Mouse (Mus musculus) lung, embryonic 14.5 days (tissue): ENCODE measurements at regions not wholly inside any gene's neighbourhood (a gene's known extent, or its start where the extent isn't known, plus 50 kb on each side); places are given as distances from the start of the nearest gene placed in this dataset.

Experiments used
- ATAC-seq: fragments of 200-750 bp; cut with Nextera tagmentation; 2 replicates; pipeline ENCODE4 v1.8.0; 2017; ENCODE audit warnings: mild to moderate bottlenecking, moderate TSS enrichment, moderate library complexity; ENCODE audit not compliant: insufficient read depth
- DNase-seq: peaks from one replicate; pipeline ENCODE4 v3.0.0-alpha.2; 2015
- H3K27ac ChIP-seq: fragments of 300-500 bp; sonication (generic); 2 replicates; pipeline ENCODE4 v1.5.1; 2014; ENCODE audit warnings: low read depth, mild to moderate bottlenecking, moderate library complexity
- H3K27me3 ChIP-seq: fragments of 300-500 bp; sonication (generic); 2 replicates; pipeline ENCODE4 v1.6.1; 2014; ENCODE audit warnings: low read length, control low read depth; ENCODE audit not compliant: insufficient read depth
- H3K36me3 ChIP-seq: fragments of 300-500 bp; sonication (generic); 2 replicates; pipeline ENCODE4 v1.6.1; 2014; ENCODE audit warnings: control low read depth; ENCODE audit not compliant: insufficient read depth
- H3K4me1 ChIP-seq: fragments of 300-500 bp; sonication (generic); 2 replicates; pipeline ENCODE4 v1.6.1; 2014; ENCODE audit warnings: antibody characterized with exemption, control low read depth; ENCODE audit not compliant: insufficient read depth
- H3K4me2 ChIP-seq: fragments of 300-500 bp; sonication (generic); 2 replicates; pipeline ENCODE4 v1.6.1; 2014; ENCODE audit warnings: mild to moderate bottlenecking
- H3K4me3 ChIP-seq: fragments of 300-500 bp; sonication (generic); 2 replicates; pipeline ENCODE4 v1.5.1; 2014; ENCODE audit warnings: low read depth, low read length
- H3K9ac ChIP-seq: fragments of 300-500 bp; sonication (generic); 2 replicates; pipeline ENCODE4 v1.6.1; 2014
- H3K9me3 ChIP-seq: fragments of 300-500 bp; sonication (generic); 2 replicates; pipeline ENCODE4 v1.6.1; 2016; ENCODE audit warnings: low read depth, low read length, control low read depth
- CTCF ChIP-seq: IDR thresholded peaks from 2 replicates; pipeline ENCODE4 v1.5.1; 2016; ENCODE audit warnings: antibody characterized with exemption, low read depth
- WGBS: fragments of 180-500 bp; shearing (Covaris S2); extraction: QIAGEN DNeasy Blood & Tissue Kit; methylation state at CpG from one replicate; pipeline ENCODE4 v1.1.7; 2014; 5-methylcytosine and 5-hydroxymethylcytosine counted together

- Histone ChIP-seq H3K36me3 (no peaks in the 10 kb centered on the region), H3K9me3 (no peaks in the 10 kb centered on the region), H3K4me2 (no peak overlapping the region), H3K9ac (no peak overlapping the region), H3K4me3 (no peak overlapping the region), H3K27me3 (no peaks in the 10 kb centered on the region), H3K27ac (no peak overlapping the region), H3K4me1 (no peaks in the 10 kb centered on the region)
- ATAC-seq: no peak
- no peak for TF ChIP-seq CTCF
- no peak for DNase-seq
Observed at GRCm38 (mm10) chr9:6433813-6434456, 164.3 kb upstream of the Ddi1 start.

GRCm38 (mm10) chr9:6430859-6431258, 161.2 kb upstream of the Ddi1 start:
- H3K4me2 ChIP-seq: no peak overlapping the region
- no peak for DNase-seq
- H3K27ac ChIP-seq: no peak overlapping the region
- H3K36me3 ChIP-seq: no peaks in the 10 kb centered on the region
- TF ChIP-seq CTCF: no peak
- H3K4me1 ChIP-seq: no peaks in the 10 kb centered on the region
- no peak for ATAC-seq
- H3K9me3 ChIP-seq: no peaks in the 10 kb centered on the region
- H3K9ac ChIP-seq: no peak overlapping the region
- whole genome bisulfite sequencing: 62% methylated on average over 3 of the region's 3 CpGs
- no peak overlapping the region for H3K4me3 ChIP-seq
- no peaks in the 10 kb centered on the region for H3K27me3 ChIP-seq

GRCm38 (mm10) chr9:6430437-6430836, 160.8 kb upstream of the Ddi1 start:
- Histone ChIP-seq H3K4me1 (no peaks in the 10 kb centered on the region), H3K9me3 (no peaks in the 10 kb centered on the region), H3K27me3 (no peaks in the 10 kb centered on the region), H3K4me3 (no peak overlapping the region), H3K27ac (no peak overlapping the region), H3K9ac (no peak overlapping the region), H3K36me3 (no peaks in the 10 kb centered on the region), H3K4me2 (no peak overlapping the region)
- no peak for TF ChIP-seq CTCF
- DNase-seq (no peak), ATAC-seq (no peak)
- WGBS: 69% methylated on average over 2 of the region's 2 CpGs
